Mouse (Mus musculus) C2C12 (cell line): ENCODE results near the gene Syngr2. TPM values are rescaled to one million over a fixed set of nuclear protein-coding genes. Genes with fewer than 3 reads are reported as not detected.
"Not testable (repeated sequence)": the region's sequence is repeated elsewhere in the genome, so short reads cannot be mapped to it uniquely, and the experiment has no call there.

Experiments
- H3K27me3 ChIP-seq: one replicate; pipeline ENCODE4 v1.6.1; 2011; ENCODE audit not compliant: control insufficient read depth, insufficient read depth, insufficient read length
- H3K36me3 ChIP-seq: one replicate; pipeline ENCODE4 v1.6.1; 2011; ENCODE audit not compliant: control insufficient read depth, insufficient read depth
- H3K4me3 ChIP-seq: one replicate; pipeline ENCODE4 v1.5.1; 2011; ENCODE audit warnings: mild to moderate bottlenecking, control low read depth; ENCODE audit not compliant: poor library complexity, insufficient read depth, severe bottlenecking
- H3K79me2 ChIP-seq: one replicate; pipeline ENCODE4 v1.6.1; 2011; ENCODE audit not compliant: control insufficient read depth, insufficient read depth
- H3K79me3 ChIP-seq: one replicate; pipeline ENCODE4 v1.6.1; 2011; ENCODE audit warnings: low read depth, control low read depth
- H3ac ChIP-seq: one replicate; pipeline ENCODE3; 2011; ENCODE audit warnings: low read depth; ENCODE audit not compliant: control insufficient read depth, insufficient read length
- CEBPB ChIP-seq: IDR thresholded peaks from one replicate; pipeline ENCODE4 v1.6.1; 2011; ENCODE audit warnings: low read depth, mild to moderate bottlenecking, control low read depth, moderate library complexity
- CTCF ChIP-seq: IDR thresholded peaks from one replicate; pipeline ENCODE4 v1.5.1; 2011; ENCODE audit not compliant: control insufficient read depth, insufficient read depth, insufficient read length
- FOSL1 ChIP-seq: IDR thresholded peaks from one replicate; pipeline ENCODE4 v1.8.0; 2011; ENCODE audit warnings: mild to moderate bottlenecking, low read length; ENCODE audit not compliant: poor library complexity, insufficient read depth, severe bottlenecking
- MAX ChIP-seq: IDR thresholded peaks from one replicate; pipeline ENCODE4 v1.6.1; 2011; ENCODE audit warnings: mild to moderate bottlenecking, control low read depth
- MYOD1 ChIP-seq: IDR thresholded peaks from one replicate; pipeline ENCODE4 v1.6.1; 2011; ENCODE audit warnings: low read depth; ENCODE audit not compliant: control insufficient read depth, insufficient read length
- MYOG ChIP-seq: IDR thresholded peaks from one replicate; pipeline ENCODE4 v1.6.1; 2011; ENCODE audit not compliant: control insufficient read depth, insufficient read length; ENCODE audit errors: extremely low read depth
- USF1 ChIP-seq: IDR thresholded peaks from one replicate; pipeline ENCODE4 v1.6.1; 2011; ENCODE audit warnings: low read depth, mild to moderate bottlenecking, control low read depth, moderate library complexity
- polyA plus RNA-seq: library from polyadenylated mRNA; unstranded; fragments of >200 nt; fragmentation: generic; extraction: Trizol; gene quantifications from one replicate; pipeline ENCODE4 v1.2.1, GENCODE M21; 2012; ENCODE audit warnings: missing spikeins

Gene Syngr2
- polyA plus RNA-seq, 1 experiment: 65.3 TPM

GRCm38 (mm10) chr11:117828888-117829604 lies 19.6 kb downstream of the Syngr2 start:
- Histone ChIP-seq H3K27me3 (no peaks in the 10 kb centered on the region), H3K79me2 (peaks cover 30% of the 10 kb centered on the region), H3K36me3 (peaks cover 3% of the 10 kb centered on the region), H3ac (no peak overlapping the region), H3K4me3 (no peak overlapping the region), H3K79me3 (peaks cover 11% of the 10 kb centered on the region)
- TF ChIP-seq MYOD1: peak; percentile 42
- no peak for TF ChIP-seq MYOG
- TF ChIP-seq USF1: peak; percentile 28

- Histone ChIP-seq H3ac (no peak overlapping the region), H3K79me2 (peaks cover 23% of the 10 kb centered on the region), H3K36me3 (no peaks in the 10 kb centered on the region), H3K4me3 (no peak overlapping the region), H3K27me3 (no peaks in the 10 kb centered on the region), H3K79me3 (peaks cover 6% of the 10 kb centered on the region)
- TF ChIP-seq CEBPB (no peak), MYOD1 (no peak), MYOG (no peak), USF1 (no peak), MAX (no peak), CTCF (no peak), FOSL1 (no peak)
Measured at GRCm38 (mm10) chr11:117829671-117830215, 20.3 kb downstream of the Syngr2 start.

DNA sequence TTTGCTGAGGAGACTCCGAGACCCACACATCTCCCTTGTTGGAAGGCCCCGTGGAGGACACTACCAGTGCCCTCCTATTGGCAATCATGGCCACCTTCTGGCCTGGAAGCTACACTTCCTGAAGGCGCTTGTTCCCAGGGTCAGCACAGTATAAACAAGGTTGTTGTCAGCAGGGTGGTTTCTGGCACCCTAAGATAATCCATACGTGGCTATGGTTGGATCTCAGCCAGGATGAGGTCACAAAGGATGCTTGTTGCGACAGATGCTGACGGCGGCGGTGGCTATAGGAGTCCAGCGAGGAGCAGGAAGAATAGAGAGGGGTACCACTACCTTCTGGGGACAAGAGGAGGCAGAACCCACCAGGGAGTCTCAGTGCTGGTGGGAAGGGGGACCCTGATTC lies 20.9 kb downstream of the Syngr2 start:
- Histone ChIP-seq H3K27me3 (no peaks in the 10 kb centered on the region), H3K79me3 (no peaks in the 10 kb centered on the region), H3K36me3 (no peaks in the 10 kb centered on the region), H3K4me3 (no peak overlapping the region), H3K79me2 (peaks cover 17% of the 10 kb centered on the region), H3ac (no peak overlapping the region)
- no peak for TF ChIP-seq CTCF
- TF ChIP-seq MAX: no peak
- no peak for TF ChIP-seq MYOG
- TF ChIP-seq FOSL1: no peak
- no peak for TF ChIP-seq USF1
- TF ChIP-seq MYOD1: no peak
- peak; percentile 40 for TF ChIP-seq CEBPB

GRCm38 (mm10) chr11:117832086-117832969 lies 22.9 kb downstream of the Syngr2 start:
- H3K79me2 ChIP-seq: peaks cover 3% of the 10 kb centered on the region
- no peaks in the 10 kb centered on the region for H3K79me3 ChIP-seq
- TF ChIP-seq USF1 (no peak), CTCF (peak; percentile 74), MAX (no peak), MYOD1 (peak; percentile 65)
- H3ac ChIP-seq: no peak overlapping the region
- H3K36me3 ChIP-seq: no peaks in the 10 kb centered on the region
- H3K27me3 ChIP-seq: no peaks in the 10 kb centered on the region
- H3K4me3 ChIP-seq: peak overlapping the region; percentile 21

DNA sequence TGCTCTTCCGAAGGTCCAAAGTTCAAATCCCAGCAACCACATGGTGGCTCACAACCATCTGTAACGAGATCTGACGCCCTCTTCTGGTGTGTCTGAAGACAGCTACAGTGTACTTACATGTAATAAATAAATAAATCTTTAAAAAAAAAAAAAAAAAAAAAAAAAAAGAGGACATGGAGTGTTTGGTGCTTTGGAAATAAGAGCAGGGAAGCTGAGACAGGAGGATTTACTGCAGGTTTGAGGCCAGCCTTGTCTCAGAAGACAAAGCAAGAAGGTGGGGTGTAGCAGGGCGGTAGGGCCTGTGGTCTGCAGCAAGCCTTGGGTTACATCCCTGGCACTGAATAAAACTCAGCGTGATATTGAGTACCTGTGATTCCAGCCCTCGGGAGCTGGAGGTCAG lies 24.0 kb downstream of the Syngr2 start:
- H3K36me3 ChIP-seq, H3K79me2 ChIP-seq, H3K4me3 ChIP-seq, H3ac ChIP-seq, H3K27me3 ChIP-seq, H3K79me3 ChIP-seq: not testable (repeated sequence)

DNA sequence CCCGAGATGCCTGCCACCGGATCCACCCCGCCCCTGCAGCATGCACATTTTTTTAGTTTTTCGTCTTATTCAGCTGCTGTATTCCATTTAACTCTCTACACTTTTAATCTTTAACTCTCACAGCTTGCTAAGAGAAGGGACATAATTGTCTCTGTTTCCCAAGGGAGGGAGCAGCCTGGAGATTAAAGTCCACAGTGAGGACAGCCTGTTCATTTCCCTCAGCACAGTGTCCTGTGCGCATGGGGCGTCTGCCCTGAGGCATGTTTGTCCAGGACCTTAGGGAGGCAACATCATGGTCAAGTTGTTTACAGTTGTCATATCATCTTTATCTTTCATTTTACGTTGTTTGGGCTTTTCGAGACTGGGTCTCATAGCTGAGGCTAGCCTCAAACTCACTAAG lies 24.6 kb downstream of the Syngr2 start:
- TF ChIP-seq MAX (no peak), USF1 (no peak), MYOD1 (no peak), CEBPB (no peak)
- Histone ChIP-seq H3K79me2 (no peaks in the 10 kb centered on the region), H3ac (no peak overlapping the region), H3K27me3 (no peaks in the 10 kb centered on the region), H3K36me3 (no peaks in the 10 kb centered on the region), H3K4me3 (no peak overlapping the region), H3K79me3 (no peaks in the 10 kb centered on the region)
